Mouse (Mus musculus) ES-E14 (cell line): Measurements from ENCODE around the gene Adamts20. TPM values are rescaled to one million over a fixed set of nuclear protein-coding genes. Genes with fewer than 3 reads are reported as not detected.

Experiments
- DNase-seq: peaks from one replicate; pipeline ENCODE4 v3.0.0-alpha.2; 2013; ENCODE audit warnings: low read depth, low spot score
- H3K27ac ChIP-seq: 2 replicates; pipeline ENCODE4 v1.5.1; 2012; ENCODE audit warnings: low read depth, mild to moderate bottlenecking, low read length, moderate library complexity, mixed read lengths; ENCODE audit not compliant: poor library complexity, insufficient read depth, severe bottlenecking
- H3K36me3 ChIP-seq: 2 replicates; pipeline ENCODE4 v1.6.1; 2012; ENCODE audit warnings: mild to moderate bottlenecking, low read length, moderate library complexity, mixed read lengths; ENCODE audit not compliant: control insufficient read depth, poor library complexity, insufficient read depth, severe bottlenecking
- H3K4me1 ChIP-seq, 2 experiments: fragments of 150-350 bp in 1 of 2; sonication (generic) in 1 of 2; 2 replicates each; pipeline ENCODE4 v1.6.1; 2012; ENCODE audit warnings: low read length in 2 of 2, mild to moderate bottlenecking in 1 of 2, mixed read lengths in 1 of 2; ENCODE audit not compliant: control insufficient read depth in 2 of 2, insufficient read depth in 2 of 2, poor library complexity in 1 of 2
- H3K4me3 ChIP-seq, 2 experiments: fragments of 150-350 bp in 1 of 2; sonication (generic) in 1 of 2; 2 replicates each; pipeline ENCODE4 v1.5.1; 2012; ENCODE audit warnings: low read length in 2 of 2, low read depth in 1 of 2, mild to moderate bottlenecking in 1 of 2, mixed read lengths in 1 of 2; ENCODE audit not compliant: insufficient read depth in 1 of 2, poor library complexity in 1 of 2, severe bottlenecking in 1 of 2
- H3K9ac ChIP-seq: 2 replicates; pipeline ENCODE4 v1.6.1; 2012; ENCODE audit warnings: low read depth, mild to moderate bottlenecking, low read length, mixed read lengths; ENCODE audit not compliant: poor library complexity, insufficient read depth, severe bottlenecking
- H3K9me3 ChIP-seq: fragments of 150-350 bp; sonication (generic); 2 replicates; pipeline ENCODE4 v1.6.1; 2012; ENCODE audit warnings: low read depth, mild to moderate bottlenecking, low read length; ENCODE audit not compliant: control insufficient read depth, insufficient read depth
- CHD2 ChIP-seq: IDR thresholded peaks from 2 replicates; pipeline ENCODE4 v1.6.1; 2014; ENCODE audit warnings: mild to moderate bottlenecking, low read depth, low read length, inconsistent platforms
- HCFC1 ChIP-seq: IDR thresholded peaks from 2 replicates; pipeline ENCODE4 v1.6.1; 2012; ENCODE audit warnings: low read length, inconsistent platforms, borderline replicate concordance; ENCODE audit not compliant: insufficient read depth
- MAFK ChIP-seq: IDR thresholded peaks from 2 replicates; pipeline ENCODE4 v1.6.1; 2014; ENCODE audit warnings: mild to moderate bottlenecking, low read depth, low read length, inconsistent platforms; ENCODE audit not compliant: insufficient read depth
- ZC3H11A ChIP-seq: IDR thresholded peaks from 2 replicates; pipeline ENCODE4 v1.6.1; 2012; ENCODE audit warnings: low read depth, mild to moderate bottlenecking, inconsistent platforms, low read length, borderline replicate concordance
- ZNF384 ChIP-seq: IDR thresholded peaks from 2 replicates; pipeline ENCODE4 v1.6.1; 2012; ENCODE audit warnings: low read depth, low read length, inconsistent platforms
- in situ Hi-C, 2 experiments: fragments of 600-800 bp; cut with MboI; formaldehyde crosslinking; loops; one replicate each; pipeline ENCODE4 v1.15.1; 2025; ENCODE audit warnings: low sequenced_read_pairs in 2 of 2, inconsistent platforms in 1 of 2; ENCODE audit not compliant: unreplicated experiment in 2 of 2
- total RNA-seq: library from RNA; depleted of rRNA; stranded (reverse); fragments of 300-350 nt; gene quantifications from 2 replicates; pipeline ENCODE4 v1.2.3, GENCODE M21; 2012

Gene Adamts20
- total RNA-seq, 1 experiment: 0.80 TPM

DNA sequence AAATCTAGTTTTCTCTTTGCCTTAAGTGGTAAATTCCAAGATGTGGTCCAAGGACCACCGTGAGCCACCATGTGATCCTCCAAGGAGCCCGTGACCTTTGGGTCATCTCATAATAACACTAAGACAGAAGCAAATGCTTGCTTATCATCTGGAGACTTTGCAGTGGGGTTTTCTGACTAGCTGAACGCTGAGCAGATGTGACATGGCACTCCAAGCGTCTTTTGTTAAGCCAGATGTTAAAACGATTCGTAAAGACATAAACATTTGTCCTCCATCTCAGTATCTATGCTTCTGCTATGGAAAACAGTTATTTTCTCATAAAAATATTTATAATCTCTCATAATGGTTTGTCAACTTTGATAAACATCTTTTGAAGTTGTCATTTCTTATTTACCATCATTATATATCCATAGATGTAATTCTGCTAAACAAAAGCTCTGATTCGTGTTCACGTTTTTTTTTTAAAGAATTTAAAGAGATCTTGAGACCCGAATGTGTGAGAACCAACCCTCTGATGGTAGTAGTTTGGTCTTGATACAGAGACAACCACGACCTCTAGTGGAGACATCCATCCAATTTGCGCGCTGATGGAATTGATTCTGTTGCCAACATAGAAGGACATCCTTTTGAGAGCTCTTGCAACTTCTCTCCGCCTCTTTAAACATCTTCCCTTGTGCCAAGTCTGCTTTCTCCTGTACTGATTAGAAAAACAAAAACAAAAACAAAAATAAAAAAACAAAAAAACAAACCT lies 212.1 kb downstream of the Adamts20 start:
- H3K9ac ChIP-seq: no peak overlapping the region
- no peak overlapping the region for H3K27ac ChIP-seq
- peak; percentile 13 for DNase-seq
- H3K4me3 ChIP-seq: no peak overlapping the region
- H3K36me3 ChIP-seq: no peaks in the 10 kb centered on the region
- H3K9me3 ChIP-seq: no peaks in the 10 kb centered on the region
- in situ Hi-C loops: no loop called here
- TF ChIP-seq HCFC1 (no peak), ZC3H11A (no peak), MAFK (no peak), ZNF384 (no peak), CHD2 (no peak)
- no peaks in the 10 kb centered on the region for H3K4me1 ChIP-seq

DNA sequence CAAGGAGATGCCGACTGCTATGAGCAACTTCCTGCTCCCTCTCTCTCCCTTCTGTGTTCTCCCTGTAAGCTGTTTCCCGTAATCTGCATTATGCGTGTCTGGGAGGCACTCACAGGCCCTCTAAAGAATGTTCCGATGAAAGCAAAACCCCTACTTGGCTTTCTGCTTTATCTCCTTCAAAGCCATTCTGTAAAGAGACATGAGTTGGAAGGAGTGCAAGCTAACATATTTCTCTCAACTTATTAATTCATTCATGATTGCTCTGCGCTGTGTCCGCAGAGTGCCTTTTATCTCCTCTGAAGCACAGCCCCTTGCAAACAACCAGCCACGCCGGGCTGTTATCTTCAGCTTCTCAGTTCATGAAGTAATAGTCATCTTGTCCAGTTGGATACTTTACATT lies 215.5 kb downstream of the Adamts20 start:
- H3K4me3 ChIP-seq: no peak overlapping the region

GRCm38 (mm10) chr15:94248386-94248785 lies 216.8 kb downstream of the Adamts20 start:
- no peak for DNase-seq
- no peak for TF ChIP-seq CHD2
- no peak for TF ChIP-seq ZC3H11A
- no peak for TF ChIP-seq MAFK
- no peak for TF ChIP-seq HCFC1
- TF ChIP-seq ZNF384: no peak
- Histone ChIP-seq H3K9ac (no peak overlapping the region), H3K4me1 (no peaks in the 10 kb centered on the region), H3K9me3 (no peaks in the 10 kb centered on the region), H3K27ac (no peak overlapping the region), H3K4me3 (no peak overlapping the region), H3K36me3 (no peaks in the 10 kb centered on the region)
- in situ Hi-C loops: no loop called here

More for the DNA sequence above, 215.5 kb downstream of the Adamts20 start:
- Histone ChIP-seq H3K9me3 (no peaks in the 10 kb centered on the region), H3K27ac (no peak overlapping the region), H3K36me3 (no peaks in the 10 kb centered on the region), H3K4me1 (no peaks in the 10 kb centered on the region), H3K9ac (no peak overlapping the region)
- in situ Hi-C loops: no loop called here
- no peak for DNase-seq
- TF ChIP-seq ZNF384 (no peak), ZC3H11A (no peak), HCFC1 (no peak), CHD2 (no peak), MAFK (no peak)

DNA sequence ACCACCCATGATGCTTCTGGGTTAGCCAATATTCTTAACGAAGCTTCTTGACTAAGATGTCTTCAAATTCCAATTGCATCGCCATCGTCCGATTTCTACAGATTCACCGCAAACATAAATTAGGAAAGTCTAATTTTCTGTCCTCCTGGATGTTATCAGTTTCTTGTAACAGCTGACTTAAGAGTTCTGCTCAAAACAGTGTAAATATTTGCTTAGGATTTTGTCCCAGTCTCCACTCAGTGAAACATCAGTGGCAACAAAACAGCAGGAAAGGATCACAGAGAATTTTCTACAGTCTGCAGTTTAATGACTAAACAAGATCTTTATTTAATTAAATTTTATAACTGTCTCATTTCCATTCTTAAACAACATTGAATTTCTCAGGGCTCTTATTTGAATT lies 218.5 kb downstream of the Adamts20 start:
- H3K36me3 ChIP-seq: no peaks in the 10 kb centered on the region
- TF ChIP-seq MAFK (no peak), ZC3H11A (no peak), ZNF384 (no peak), CHD2 (no peak), HCFC1 (no peak)
- H3K9me3 ChIP-seq: no peaks in the 10 kb centered on the region
- no peak overlapping the region for H3K27ac ChIP-seq
- H3K4me1 ChIP-seq: no peaks in the 10 kb centered on the region
- in situ Hi-C loops: no loop called here
- no peak overlapping the region for H3K4me3 ChIP-seq
- DNase-seq: no peak
- H3K9ac ChIP-seq: no peak overlapping the region

DNA sequence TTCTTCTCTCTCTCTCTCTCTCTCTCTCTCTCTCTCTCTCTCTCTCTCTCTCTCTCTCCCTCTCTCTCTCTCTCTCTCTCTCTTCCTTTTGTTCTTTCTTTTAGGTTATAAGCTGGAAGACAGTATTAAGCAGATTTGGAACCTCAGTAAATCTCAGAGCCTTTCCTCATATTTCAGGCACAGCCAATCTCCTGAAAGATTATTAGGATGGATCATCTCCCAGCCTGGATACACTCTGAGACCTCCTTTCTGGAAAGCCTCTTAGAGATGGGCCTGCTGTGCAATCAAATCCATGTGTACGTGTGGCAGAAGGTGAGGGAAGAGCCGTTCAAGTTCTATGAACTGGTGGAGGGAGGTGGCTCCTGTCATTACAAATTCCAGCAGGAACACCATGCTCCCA lies 220.9 kb downstream of the Adamts20 start:
- in situ Hi-C loops: no loop called here

More for the DNA sequence above, 220.9 kb downstream of the Adamts20 start:
- Histone ChIP-seq H3K27ac (no peak overlapping the region), H3K9me3 (no peaks in the 10 kb centered on the region), H3K36me3 (no peaks in the 10 kb centered on the region), H3K9ac (no peak overlapping the region), H3K4me3 (no peak overlapping the region), H3K4me1 (no peaks in the 10 kb centered on the region)
- no peak for TF ChIP-seq ZNF384
- no peak for DNase-seq
